Mouse (Mus musculus) ES-Bruce4 (cell line): ENCODE data around the gene Gpcpd1. TPM values are rescaled to one million over a fixed set of nuclear protein-coding genes. Genes with fewer than 3 reads are reported as not detected.

Source experiments
- H3K27ac ChIP-seq: 2 replicates; pipeline ENCODE4 v1.5.1; 2012; ENCODE audit warnings: low read length, inconsistent platforms; ENCODE audit not compliant: insufficient read depth
- H3K27me3 ChIP-seq: 2 replicates; pipeline ENCODE4 v1.6.1; 2012; ENCODE audit warnings: mild to moderate bottlenecking, low read length, inconsistent platforms; ENCODE audit not compliant: control insufficient read depth, poor library complexity, insufficient read depth, severe bottlenecking
- H3K36me3 ChIP-seq: 2 replicates; pipeline ENCODE4 v1.6.1; 2012; ENCODE audit warnings: inconsistent platforms, mild to moderate bottlenecking, low read length, moderate library complexity; ENCODE audit not compliant: control insufficient read depth, poor library complexity, insufficient read depth, severe bottlenecking
- H3K4me1 ChIP-seq: one replicate; pipeline ENCODE4 v1.8.1; 2011; ENCODE audit warnings: low read length; ENCODE audit not compliant: control insufficient read depth, insufficient read depth
- H3K4me3 ChIP-seq: 2 replicates; pipeline ENCODE4 v1.5.1; 2011; ENCODE audit warnings: low read depth, mild to moderate bottlenecking, low read length
- H3K9ac ChIP-seq: 2 replicates; pipeline ENCODE4 v1.6.1; 2012; ENCODE audit warnings: low read depth, mild to moderate bottlenecking, inconsistent platforms; ENCODE audit not compliant: poor library complexity, severe bottlenecking
- H3K9me3 ChIP-seq: replicated peaks from 2 replicates; pipeline ENCODE4 v1.6.1; 2012; ENCODE audit warnings: mild to moderate bottlenecking, low read length, inconsistent platforms; ENCODE audit not compliant: control insufficient read depth, poor library complexity, insufficient read depth, severe bottlenecking
- CTCF ChIP-seq: IDR thresholded peaks from one replicate; pipeline ENCODE4 v1.8.1; 2011; ENCODE audit warnings: low read depth, low read length
- EP300 ChIP-seq: IDR thresholded peaks from 2 replicates; pipeline ENCODE4 v1.6.1; 2011; ENCODE audit warnings: low read depth, low read length; ENCODE audit not compliant: insufficient read depth
- POLR2A ChIP-seq: IDR thresholded peaks from one replicate; pipeline ENCODE4 v1.8.1; 2011; ENCODE audit warnings: low read length; ENCODE audit not compliant: insufficient read depth
- polyA plus RNA-seq: library from polyadenylated mRNA; stranded (reverse); fragments of >200 nt; gene quantifications from 2 replicates; pipeline ENCODE4 v1.2.4, GENCODE M21; 2011; ENCODE audit warnings: low read depth; ENCODE audit not compliant: missing spikeins, insufficient read depth, insufficient read length

Gene Gpcpd1
- polyA plus RNA-seq, 1 experiment, result 11.0 TPM

DNA sequence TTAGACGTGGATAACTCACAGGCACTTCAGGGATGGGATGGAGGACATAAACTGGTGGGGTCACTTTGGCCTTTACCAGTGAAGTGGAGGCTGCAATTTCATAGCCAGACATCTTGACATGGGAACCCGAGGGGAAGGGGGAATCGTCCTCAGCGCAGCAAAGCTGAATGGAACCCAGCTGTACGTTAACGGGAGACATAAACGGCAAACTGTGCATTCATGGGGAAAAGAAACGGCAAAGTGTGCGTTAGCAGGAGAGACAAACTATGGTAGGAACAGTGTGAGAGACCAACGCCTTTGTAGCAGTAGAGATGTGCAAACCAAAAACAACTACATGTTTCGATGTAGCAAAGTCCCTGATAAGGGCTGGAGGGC lies 74.6 kb downstream of the Gpcpd1 start:
- Histone ChIP-seq H3K4me1 (no peaks in the 10 kb centered on the region), H3K9me3 (no peaks in the 10 kb centered on the region), H3K27me3 (no peaks in the 10 kb centered on the region), H3K27ac (no peak overlapping the region), H3K4me3 (no peak overlapping the region), H3K36me3 (no peaks in the 10 kb centered on the region), H3K9ac (no peak overlapping the region)
- TF ChIP-seq POLR2A (no peak), EP300 (no peak), CTCF (no peak)

DNA sequence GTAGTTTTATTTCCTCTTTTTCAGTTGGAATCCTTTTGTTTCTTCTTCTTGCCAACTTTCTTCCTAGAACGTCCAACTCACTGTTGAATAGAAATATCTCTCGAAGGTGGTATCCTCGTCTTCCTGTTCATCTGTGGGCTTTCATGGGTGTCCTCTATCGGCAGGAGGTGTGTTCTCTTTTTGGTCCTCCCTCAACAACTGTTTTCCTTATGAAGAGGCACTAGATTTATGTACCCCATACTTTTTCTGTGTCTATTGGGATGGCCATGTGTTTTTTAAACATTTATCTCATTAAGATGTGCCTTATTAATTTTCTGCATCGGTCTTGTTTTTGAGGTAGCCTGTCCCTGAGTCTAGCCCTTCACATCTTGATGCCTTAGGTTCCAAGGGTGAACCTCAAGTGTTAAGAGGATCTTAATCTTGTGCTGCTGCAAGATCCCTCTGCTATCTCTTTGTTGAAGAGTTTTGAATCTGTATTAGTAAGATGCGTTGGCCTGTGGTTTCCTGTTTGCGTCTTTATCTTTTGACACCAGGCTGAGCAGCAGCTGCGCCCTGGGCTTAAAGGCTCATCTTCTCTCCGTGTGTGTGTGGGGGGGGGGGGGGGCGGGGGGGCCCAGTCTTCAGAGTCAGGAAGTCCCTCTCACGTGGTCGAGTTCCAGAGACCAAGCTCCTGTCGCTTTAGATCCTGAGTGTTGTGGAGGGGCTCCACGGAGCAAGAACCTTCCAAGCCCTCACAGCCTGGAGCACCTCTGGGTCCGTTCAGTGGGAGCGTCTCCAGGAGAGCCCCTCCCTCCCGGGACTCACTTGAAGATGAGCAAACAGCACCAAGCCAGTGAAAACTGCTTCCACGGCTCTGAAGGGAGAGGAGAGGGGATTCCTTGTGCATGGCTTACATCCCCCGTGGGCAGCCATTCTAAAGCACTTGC lies 75.2 kb downstream of the Gpcpd1 start:
- no peak overlapping the region for H3K4me3 ChIP-seq
- H3K27ac ChIP-seq, result no peak overlapping the region
- no peak overlapping the region for H3K9ac ChIP-seq
- no peaks in the 10 kb centered on the region for H3K36me3 ChIP-seq
- H3K27me3 ChIP-seq, result no peaks in the 10 kb centered on the region
- no peaks in the 10 kb centered on the region for H3K4me1 ChIP-seq
- H3K9me3 ChIP-seq, result no peaks in the 10 kb centered on the region
- no peak for TF ChIP-seq EP300
- TF ChIP-seq POLR2A, result no peak
- no peak for TF ChIP-seq CTCF

DNA sequence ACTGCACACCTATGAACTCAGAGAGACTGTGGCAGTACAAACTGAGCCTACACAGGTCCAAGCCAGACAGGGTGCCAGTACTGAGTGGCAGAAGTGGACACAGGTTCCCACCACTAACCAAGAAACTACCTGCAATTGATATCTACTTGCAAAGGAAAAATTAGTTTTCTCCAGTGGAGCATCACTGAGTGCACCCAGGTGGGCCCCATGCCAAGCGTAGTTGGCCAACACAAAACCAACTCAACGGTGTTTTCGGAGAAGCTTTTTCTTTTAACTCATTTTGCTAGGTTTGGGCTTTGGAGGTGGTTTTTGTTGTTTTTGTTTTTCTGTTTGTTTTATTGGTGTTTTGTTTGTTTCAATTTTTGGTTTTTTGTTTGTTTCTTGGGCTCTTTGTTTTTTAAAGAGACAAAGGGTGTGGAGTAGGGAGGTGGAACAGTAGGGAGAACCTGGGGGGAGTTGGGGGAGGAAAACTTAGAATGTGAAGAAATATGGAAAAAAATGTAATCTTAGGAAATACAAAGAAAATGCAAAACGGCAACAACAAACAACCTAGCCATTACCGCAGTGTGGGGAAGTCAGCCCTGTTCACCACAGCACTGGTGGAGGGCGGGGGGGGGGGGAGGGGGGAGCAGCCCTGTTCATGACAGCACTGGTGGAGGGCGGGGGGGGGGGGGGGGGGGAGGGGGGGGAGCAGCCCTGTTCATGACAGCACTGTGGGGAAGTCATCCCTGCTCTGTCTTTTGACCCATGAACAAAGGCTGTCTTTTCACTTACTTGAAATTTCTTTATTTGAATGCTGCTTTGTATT lies 76.3 kb downstream of the Gpcpd1 start:
- H3K36me3 ChIP-seq, result no peaks in the 10 kb centered on the region
- H3K27me3 ChIP-seq, result no peaks in the 10 kb centered on the region
- H3K4me3 ChIP-seq, result no peak overlapping the region
- no peaks in the 10 kb centered on the region for H3K9me3 ChIP-seq
- H3K9ac ChIP-seq, result no peak overlapping the region
- H3K27ac ChIP-seq, result no peak overlapping the region
- TF ChIP-seq POLR2A, result no peak
- TF ChIP-seq EP300, result no peak
- no peak for TF ChIP-seq CTCF
- H3K4me1 ChIP-seq, result no peaks in the 10 kb centered on the region

DNA sequence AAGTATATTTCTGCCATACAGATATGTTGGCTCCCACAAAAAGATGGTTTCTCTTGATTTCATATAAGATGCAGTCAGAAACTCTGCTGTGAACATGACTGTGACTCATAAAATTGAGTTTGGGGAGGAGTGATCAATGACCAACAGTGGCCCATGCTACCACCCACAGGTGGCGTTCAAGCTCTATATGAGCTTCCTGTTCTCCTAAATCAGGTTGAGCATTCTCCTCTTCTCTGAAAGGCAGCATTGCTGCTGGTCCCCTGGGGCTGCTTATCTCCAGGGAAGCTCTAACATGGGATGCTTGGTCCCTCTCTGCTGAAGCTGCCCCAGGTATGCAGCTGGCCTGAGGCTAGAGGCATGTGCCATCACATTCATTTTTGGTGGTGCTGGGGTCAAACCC lies 77.8 kb downstream of the Gpcpd1 start:
- Histone ChIP-seq H3K4me1 (no peaks in the 10 kb centered on the region), H3K27ac (no peak overlapping the region), H3K9me3 (no peaks in the 10 kb centered on the region), H3K27me3 (no peaks in the 10 kb centered on the region), H3K36me3 (no peaks in the 10 kb centered on the region), H3K4me3 (no peak overlapping the region), H3K9ac (no peak overlapping the region)
- TF ChIP-seq EP300 (no peak), POLR2A (no peak), CTCF (no peak)

DNA sequence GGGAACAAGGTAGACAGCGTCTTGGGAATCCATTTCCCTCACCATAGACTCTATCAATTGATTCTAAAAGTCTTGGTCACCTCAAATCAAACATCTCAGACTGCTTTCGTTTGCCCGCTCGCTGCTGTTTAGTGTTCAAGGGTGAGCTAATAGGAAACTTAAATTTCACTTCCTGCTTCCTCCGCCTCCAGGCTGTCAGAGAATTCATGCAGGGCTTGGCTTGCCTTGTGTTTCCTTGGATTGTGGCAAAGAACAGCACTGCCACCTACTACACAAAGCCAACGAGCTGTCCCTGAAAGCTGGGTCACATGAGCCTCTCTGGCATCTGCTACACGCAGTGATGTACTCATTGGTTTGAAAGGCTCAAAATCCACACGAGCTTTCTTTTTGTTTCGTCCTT lies 78.3 kb downstream of the Gpcpd1 start:
- H3K27me3 ChIP-seq, result no peaks in the 10 kb centered on the region
- no peak overlapping the region for H3K9ac ChIP-seq
- H3K27ac ChIP-seq, result no peak overlapping the region
- no peaks in the 10 kb centered on the region for H3K36me3 ChIP-seq
- H3K4me3 ChIP-seq, result no peak overlapping the region
- TF ChIP-seq EP300 (no peak), CTCF (no peak), POLR2A (no peak)
- no peaks in the 10 kb centered on the region for H3K9me3 ChIP-seq
- H3K4me1 ChIP-seq, result no peaks in the 10 kb centered on the region
